Mouse (Mus musculus) forelimb bud, embryonic 11.5 days (tissue): ENCODE results near the gene Ncapg2.
A peak's percentile ranks its signal among the peaks of the same experiment; 100 is the strongest.

Experiments
- DNase-seq: peaks from one replicate; pipeline ENCODE4 v3.0.0-alpha.2; 2012; ENCODE audit warnings: low read depth, low spot score

Ncapg2 gene

GRCm38 (mm10) chr12:116405045-116405835, at the start of gene Ncapg2:
TSS of gene Ncapg2 (plus strand) at chr12:116405402.
- DNase-seq: peak; percentile 99

GRCm38 (mm10) chr12:116362091-116362490, 43.1 kb upstream of the Ncapg2 start:
- DNase-seq: no peak

DNA sequence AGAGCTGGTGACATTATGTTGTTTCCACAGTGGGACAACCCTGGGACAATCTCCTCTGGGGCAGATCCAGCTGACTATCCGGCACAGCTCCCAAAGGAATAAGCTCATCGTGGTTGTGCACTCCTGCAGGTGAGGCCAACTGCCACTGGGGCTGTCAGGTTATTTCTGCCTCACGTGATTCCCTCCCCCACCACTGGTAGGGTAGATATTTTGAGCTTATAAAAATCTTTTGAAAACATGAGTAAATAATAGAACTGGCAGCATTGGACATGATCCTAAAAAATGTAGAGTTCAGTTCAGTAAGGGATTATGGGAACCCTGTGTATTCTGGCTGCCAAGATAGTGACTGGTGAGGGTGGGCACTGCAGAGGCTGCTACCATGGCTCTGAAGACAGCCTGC, 38.3 kb upstream of the Ncapg2 start:
- no peak for DNase-seq

- DNase-seq: no peak
These were observed 37.9 kb upstream of the Ncapg2 start for GRCm38 (mm10) chr12:116367346-116367745.

DNA sequence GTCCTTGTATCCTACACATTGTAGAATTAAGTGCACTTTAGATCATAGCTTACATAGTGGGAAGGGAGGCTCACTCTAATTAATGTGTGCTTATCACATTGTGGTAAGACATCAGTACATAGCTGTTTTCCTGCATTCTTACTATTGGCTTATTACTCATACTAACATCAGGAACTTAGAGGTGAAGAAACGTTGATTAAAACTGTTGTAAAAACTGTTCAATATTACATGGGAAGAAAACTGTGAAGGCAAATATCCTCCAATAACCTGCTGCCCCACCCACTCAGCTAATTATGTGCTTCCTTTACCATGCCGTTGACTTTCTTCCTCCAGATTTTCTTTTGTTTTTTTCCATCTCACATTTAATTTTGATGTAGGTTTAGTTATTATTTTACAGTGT, 36.3 kb upstream of the Ncapg2 start:
- no peak for DNase-seq

GRCm38 (mm10) chr12:116383101-116383500, 22.1 kb upstream of the Ncapg2 start:
- no peak for DNase-seq

DNA sequence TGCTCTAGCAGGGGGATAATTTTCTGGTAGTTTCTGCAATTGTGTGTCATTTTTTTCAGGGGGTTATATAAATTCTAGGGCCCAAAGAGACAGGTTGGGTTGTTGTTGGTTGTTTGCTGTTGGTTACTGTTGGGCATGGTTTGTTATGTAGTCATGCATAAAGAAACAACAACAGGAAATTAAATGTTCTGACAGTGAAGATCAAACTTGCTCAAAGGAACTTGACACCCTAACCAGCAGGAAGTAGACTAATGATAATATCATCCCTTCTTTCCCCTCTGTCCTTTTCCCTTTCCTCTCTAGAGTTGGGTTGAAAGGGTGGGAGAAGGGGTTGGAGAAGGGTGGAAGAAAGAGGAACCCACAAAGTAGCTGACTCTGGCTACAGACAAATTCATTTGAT, 21.2 kb upstream of the Ncapg2 start:
- no peak for DNase-seq

DNA sequence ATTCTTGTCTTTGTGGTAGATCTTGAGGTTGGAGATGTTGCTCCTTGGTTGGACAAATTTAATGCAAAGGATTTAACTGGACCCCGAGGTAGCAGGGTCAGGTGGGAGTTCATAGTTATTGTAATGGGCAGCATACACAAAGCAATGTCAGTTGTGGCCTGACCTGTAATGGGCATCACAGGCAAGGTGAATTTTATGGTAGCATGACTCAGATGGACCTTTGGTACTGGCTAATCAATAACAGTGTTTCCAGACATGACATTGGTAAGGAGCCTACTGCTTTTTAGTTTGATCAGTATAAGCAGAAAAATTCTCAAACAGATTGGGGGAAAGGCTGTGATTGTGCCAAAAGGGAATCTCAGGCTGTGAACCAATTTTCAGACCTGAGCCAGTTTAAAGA, 18.4 kb upstream of the Ncapg2 start:
- no peak for DNase-seq

- DNase-seq: no peak
These were observed 15.3 kb upstream of the Ncapg2 start for GRCm38 (mm10) chr12:116389868-116390267.

GRCm38 (mm10) chr12:116394327-116394726, 10.9 kb upstream of the Ncapg2 start:
- DNase-seq: peak; percentile 4

DNA sequence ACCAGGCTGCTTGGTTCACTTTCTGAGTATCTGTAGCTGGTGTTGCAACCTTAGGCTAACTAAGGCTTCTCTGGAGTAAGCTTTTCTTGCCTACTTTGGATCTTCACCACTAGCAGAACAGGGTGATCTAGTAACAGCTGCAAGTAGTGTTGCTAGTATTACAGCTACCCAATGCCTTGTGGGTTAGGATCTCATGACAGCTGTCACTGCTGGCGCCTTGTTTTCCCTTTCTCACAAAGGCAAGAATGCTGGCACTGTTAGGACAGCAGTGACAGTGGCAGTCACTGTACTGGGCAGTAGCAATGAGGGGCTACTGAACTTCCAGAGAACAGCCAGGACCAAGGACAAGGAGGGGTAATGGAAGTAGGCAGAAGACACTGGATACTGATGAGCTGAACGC, 9.9 kb upstream of the Ncapg2 start:
- no peak for DNase-seq

DNA sequence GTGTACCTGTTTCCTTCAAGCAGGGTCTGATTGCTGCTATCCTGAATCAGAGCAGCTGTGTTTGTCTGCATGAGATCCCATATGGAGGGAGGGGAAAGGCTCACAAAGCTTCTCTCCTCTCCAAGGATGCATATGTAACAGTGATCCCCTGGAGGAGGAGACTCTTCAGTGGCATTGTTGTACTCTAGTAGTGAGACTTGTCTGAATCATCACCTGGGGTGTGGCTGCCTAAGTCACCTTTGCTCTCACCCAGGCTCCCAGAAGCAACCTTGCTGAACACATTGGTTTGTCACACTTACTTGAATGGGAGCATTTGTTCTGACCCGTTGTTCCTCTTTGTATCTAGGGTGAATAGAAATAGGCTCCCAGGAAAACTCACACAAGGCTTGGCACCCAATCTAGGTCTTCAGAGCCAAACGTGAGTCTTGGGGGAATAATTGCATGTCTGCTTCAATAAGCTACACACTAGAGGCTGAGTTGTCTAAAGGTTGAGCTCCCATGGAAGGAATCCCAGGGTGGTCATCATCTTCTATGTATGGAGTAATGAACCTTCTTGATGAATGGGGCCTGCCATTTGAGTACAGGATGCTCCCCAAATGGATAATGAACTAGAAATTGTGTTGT, 9.0 kb upstream of the Ncapg2 start:
- DNase-seq: no peak

DNA sequence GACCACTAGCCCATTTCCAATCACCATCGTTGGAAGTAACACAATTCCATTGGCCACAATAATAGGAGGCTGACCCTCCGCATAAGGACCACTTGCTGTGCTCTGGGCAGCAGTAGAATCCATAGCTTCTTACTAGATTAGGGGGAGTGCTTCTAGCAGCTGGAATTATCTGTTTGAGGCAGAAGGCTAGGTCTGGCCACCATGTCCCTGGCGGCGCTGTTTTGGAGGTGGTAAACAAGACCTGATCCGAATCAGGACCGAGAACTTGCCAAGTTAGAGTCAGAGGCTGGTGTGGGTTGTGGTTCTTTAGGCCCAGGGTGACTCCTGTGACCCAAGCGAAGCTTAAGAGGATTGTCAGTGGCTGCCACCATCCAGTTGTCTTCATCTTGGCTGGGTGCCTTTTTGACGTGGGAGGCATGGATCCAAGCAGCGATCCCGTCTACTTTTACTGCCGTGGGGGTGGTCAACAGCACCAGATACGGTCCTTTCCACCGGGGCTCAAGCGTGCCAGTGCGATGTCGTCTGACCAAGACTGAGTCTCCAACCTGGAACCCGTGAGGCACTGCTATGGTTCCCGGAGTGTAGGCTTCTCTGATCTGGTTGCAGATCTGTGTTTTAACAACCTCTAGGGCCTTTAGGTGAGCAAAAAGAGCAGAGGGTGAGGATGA, 1.1 kb upstream of the Ncapg2 start:
- no peak for DNase-seq

- peak; percentile 11 for DNase-seq
These were observed 594 bp downstream of the Ncapg2 start for GRCm38 (mm10) chr12:116405836-116406155.

DNA sequence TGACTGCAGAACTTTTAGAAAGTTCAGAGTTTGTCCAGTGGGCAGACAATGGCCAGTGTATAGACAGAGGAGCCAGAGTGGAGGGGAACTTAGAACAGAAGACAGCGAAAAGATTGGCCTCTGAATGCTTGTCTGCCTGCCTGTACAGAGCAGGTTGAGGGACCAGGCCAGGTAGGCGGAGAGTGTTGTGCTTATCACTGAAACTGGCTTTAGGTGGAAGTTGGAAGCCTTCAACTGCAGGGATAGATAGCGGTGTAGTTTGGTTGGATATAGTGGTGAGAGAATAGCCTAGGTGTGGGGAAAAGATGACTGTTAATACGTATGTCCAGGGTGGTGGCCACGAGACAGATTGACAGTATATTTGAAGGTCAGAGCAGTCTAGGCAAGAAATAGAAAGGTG, 2.7 kb downstream of the Ncapg2 start:
- no peak for DNase-seq

DNA sequence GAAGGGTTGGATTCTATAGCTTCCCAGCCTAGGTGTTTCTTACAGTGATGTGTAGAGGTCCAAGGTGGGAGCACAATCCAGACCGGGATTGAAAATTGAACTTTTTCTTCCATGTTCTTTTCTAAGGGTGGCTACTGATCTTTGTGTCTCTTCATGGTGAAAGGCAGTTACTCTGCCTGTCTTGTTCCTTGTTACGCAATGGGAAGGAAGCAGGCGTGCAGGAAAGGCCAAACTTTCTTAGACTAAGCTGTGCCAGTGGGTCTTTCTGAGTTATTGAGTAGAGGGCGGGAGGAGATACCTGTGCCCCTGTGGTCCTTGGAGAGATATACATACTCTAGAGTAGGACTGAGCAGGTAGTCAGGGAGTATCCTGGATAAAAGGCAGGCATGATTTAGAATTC, 9.7 kb downstream of the Ncapg2 start:
- DNase-seq: no peak

GRCm38 (mm10) chr12:116416514-116416913, 11.3 kb downstream of the Ncapg2 start:
- no peak for DNase-seq

- no peak for DNase-seq
These were observed 16.5 kb downstream of the Ncapg2 start for GRCm38 (mm10) chr12:116421656-116422055.

- DNase-seq: no peak
These were observed 20.2 kb downstream of the Ncapg2 start for GRCm38 (mm10) chr12:116425392-116425791.

DNA sequence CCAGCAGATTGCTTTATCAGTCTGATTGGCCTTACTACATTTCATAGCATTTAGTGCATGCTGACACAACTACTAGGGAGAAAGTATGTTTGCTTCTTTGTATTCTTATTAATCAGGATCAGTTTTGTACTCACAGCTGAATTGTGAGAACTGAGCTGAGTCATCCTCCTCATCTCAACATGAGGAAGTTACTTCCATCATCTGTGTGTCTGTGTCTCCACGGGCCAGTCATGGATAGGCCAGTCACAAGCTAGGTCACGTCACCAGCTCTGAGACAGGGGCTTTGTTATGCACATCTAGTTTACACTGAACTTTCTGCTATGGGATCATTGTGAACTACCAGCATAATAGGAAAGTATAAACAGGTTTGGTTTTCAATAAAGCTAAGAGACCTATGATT, 28.5 kb downstream of the Ncapg2 start:
- DNase-seq: no peak

DNA sequence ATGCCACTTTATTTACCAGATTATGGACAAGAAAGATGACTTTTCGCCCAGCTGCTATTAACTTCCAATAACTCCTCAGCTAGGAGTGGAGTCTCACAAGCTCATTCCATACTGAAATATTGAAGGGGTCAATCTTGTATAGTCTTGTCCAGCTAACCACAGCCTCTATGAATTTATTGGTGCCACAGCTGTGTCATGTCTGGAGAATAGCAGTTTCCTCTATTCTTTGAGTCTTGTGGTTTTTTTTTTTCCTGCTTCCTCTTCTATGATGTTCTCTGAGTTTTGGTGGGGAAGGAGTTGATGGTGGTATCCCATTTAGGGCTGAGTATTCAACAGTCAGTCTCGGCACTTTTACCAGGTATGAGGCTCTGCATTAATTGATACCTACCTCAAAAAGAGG, 30.0 kb downstream of the Ncapg2 start:
- no peak for DNase-seq

- DNase-seq: no peak
These were observed 30.9 kb downstream of the Ncapg2 start for GRCm38 (mm10) chr12:116436125-116436524.

- DNase-seq: no peak
These were observed 33.4 kb downstream of the Ncapg2 start for GRCm38 (mm10) chr12:116438591-116438990.
